In the genomic region with DNA sequence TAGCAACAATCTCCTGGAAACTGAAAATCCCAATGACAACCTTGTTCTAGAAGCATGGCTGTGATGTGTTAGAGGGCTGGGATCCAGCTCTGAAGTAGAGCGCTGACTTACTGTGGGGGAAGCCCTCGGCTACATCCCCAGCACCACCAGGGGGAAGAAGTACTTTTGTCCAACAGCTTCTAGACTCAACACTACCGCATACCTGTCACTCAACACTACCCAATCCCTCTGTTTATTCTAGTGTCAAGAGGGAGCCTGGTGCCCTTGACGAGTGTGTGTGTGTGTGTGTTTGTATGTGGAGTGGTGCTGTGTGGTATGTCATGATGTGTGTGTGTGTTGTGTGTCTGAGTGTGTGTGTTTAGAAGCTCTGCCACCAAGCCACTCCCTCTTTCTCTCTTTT, we compare ENCODE assay signal across 21 mouse cellular contexts. TPM values are rescaled to one million over a fixed set of nuclear protein-coding genes. Genes with fewer than 3 reads are reported as not detected.
DNase-seq lines count a peak whose midpoint lies in the region; ATAC-seq and TF ChIP-seq lines count a peak whose summit lies in the region.
"Had no signal": no experiment of that assay in that cellular context is flagged by ENCODE, and none has a peak within 500 bp of the region (broad histone marks: within the 10 kb centered on the region; RNA-seq: fewer than 3 reads in every experiment).

No protein-coding gene starts in this region.

- peak; percentile 50 for TF ChIP-seq CTCF in lung, postnatal 0 days (IDR thresholded peaks at IDR 0.05)
- TF ChIP-seq CTCF in stomach, postnatal 0 days (IDR thresholded peaks at IDR 0.05; ENCODE audit: low read depth), result peak; percentile 6; the same call in 1 of the 2 replicates

- H3K27ac ChIP-seq in heart, embryonic 12.5 days (ENCODE audit: poor library complexity, severe bottlenecking), result no peak overlapping the region
- no peak overlapping the region for H3K27ac ChIP-seq in heart, embryonic 11.5 days (ENCODE audit: low read depth, low read length)
- H3K27ac ChIP-seq in lung, postnatal 0 days (ENCODE audit: low read length), result no peak overlapping the region
- 0 out of 2 replicates have a peak overlapping the region, but pooled peaks have one; percentile 16 for H3K27ac ChIP-seq in liver, embryonic 15.5 days (replicated peaks)
- no peak overlapping the region for H3K27ac ChIP-seq in stomach, postnatal 0 days (replicated peaks)
- H3K27ac ChIP-seq in kidney, embryonic 15.5 days, result no peak overlapping the region
- H3K27ac ChIP-seq: forebrain, embryonic 15.5 days; heart, embryonic 13.5 days; hindbrain, embryonic 13.5 days; limb, embryonic 13.5 days had no signal

- no peak overlapping the region for H3K4me3 ChIP-seq in heart, embryonic 12.5 days
- H3K4me3 ChIP-seq in heart, embryonic 11.5 days (ENCODE audit: low read depth, low read length), result no peak overlapping the region
- H3K4me3 ChIP-seq in lung, postnatal 0 days (ENCODE audit: low read depth, low read length), result no peak overlapping the region
- no peak overlapping the region for H3K4me3 ChIP-seq in liver, embryonic 15.5 days (replicated peaks)
- H3K4me3 ChIP-seq in stomach, postnatal 0 days (ENCODE audit: low read depth, low read length), result no peak overlapping the region
- no peak overlapping the region for H3K4me3 ChIP-seq in kidney, embryonic 15.5 days (replicated peaks)
- H3K4me3 ChIP-seq: forebrain, embryonic 15.5 days; heart, embryonic 13.5 days; hindbrain, embryonic 13.5 days; limb, embryonic 13.5 days had no signal

- H3K9me3 ChIP-seq in heart, embryonic 12.5 days (replicated peaks), result no peaks in the 10 kb centered on the region
- H3K9me3 ChIP-seq in heart, embryonic 11.5 days (replicated peaks; ENCODE audit: control insufficient read depth, low read length), result no peaks in the 10 kb centered on the region
- no peaks in the 10 kb centered on the region for H3K9me3 ChIP-seq in lung, postnatal 0 days (ENCODE audit: low read length)
- no peaks in the 10 kb centered on the region for H3K9me3 ChIP-seq in liver, embryonic 15.5 days (replicated peaks)
- no peaks in the 10 kb centered on the region for H3K9me3 ChIP-seq in stomach, postnatal 0 days (ENCODE audit: control insufficient read depth, low read length)
- H3K9me3 ChIP-seq in kidney, embryonic 15.5 days (replicated peaks), result no peaks in the 10 kb centered on the region
- H3K9me3 ChIP-seq: forebrain, embryonic 15.5 days; heart, embryonic 13.5 days; hindbrain, embryonic 13.5 days had no signal

- H3K9ac ChIP-seq in heart, embryonic 12.5 days, result no peak overlapping the region
- H3K9ac ChIP-seq in heart, embryonic 11.5 days (ENCODE audit: low read depth, low read length), result no peak overlapping the region
- H3K9ac ChIP-seq in lung, postnatal 0 days (replicated peaks; ENCODE audit: low read depth), result no peak overlapping the region
- H3K9ac ChIP-seq in liver, embryonic 15.5 days, result no peak overlapping the region
- no peak overlapping the region for H3K9ac ChIP-seq in stomach, postnatal 0 days (ENCODE audit: low read length)
- H3K9ac ChIP-seq in kidney, embryonic 15.5 days, result no peak overlapping the region
- H3K9ac ChIP-seq: forebrain, embryonic 15.5 days; heart, embryonic 13.5 days; hindbrain, embryonic 13.5 days; limb, embryonic 13.5 days had no signal

- 44% methylated on average over 4 of the region's 4 CpGs for WGBS in heart, embryonic 12.5 days
- WGBS in heart, embryonic 11.5 days (ENCODE audit: insufficient replicate concordance), result 45% methylated on average over 4 of the region's 4 CpGs
- 29% methylated on average over 4 of the region's 4 CpGs for WGBS in lung, postnatal 0 days
- 73% methylated on average over 4 of the region's 4 CpGs for WGBS in liver, embryonic 15.5 days (ENCODE audit: insufficient replicate concordance)
- WGBS in stomach, postnatal 0 days, result 67% methylated on average over 4 of the region's 4 CpGs
- WGBS in kidney, embryonic 15.5 days, result 82% methylated on average over 4 of the region's 4 CpGs

- peaks cover 19% of the 10 kb centered on the region for H3K4me1 ChIP-seq in heart, embryonic 12.5 days (replicated peaks)
- 0 out of 2 replicates have a peak, but pooled peaks cover 6% of the 10 kb centered on the region for H3K4me1 ChIP-seq in heart, embryonic 11.5 days (ENCODE audit: control insufficient read depth, insufficient read depth, low read length)
- H3K4me1 ChIP-seq in lung, postnatal 0 days (ENCODE audit: insufficient read depth, low read depth, low read length), result no peaks in the 10 kb centered on the region
- H3K4me1 ChIP-seq in liver, embryonic 15.5 days (replicated peaks), result peaks cover 57% of the 10 kb centered on the region
- H3K4me1 ChIP-seq in stomach, postnatal 0 days (replicated peaks; ENCODE audit: control insufficient read depth, insufficient read depth), result no peaks in the 10 kb centered on the region
- H3K4me1 ChIP-seq in kidney, embryonic 15.5 days, result no peaks in the 10 kb centered on the region
- H3K4me1 ChIP-seq: forebrain, embryonic 15.5 days; limb, embryonic 13.5 days had no signal

- H3K4me2 ChIP-seq in heart, embryonic 12.5 days, result no peak overlapping the region
- H3K4me2 ChIP-seq in heart, embryonic 11.5 days, result no peak overlapping the region
- no peak overlapping the region for H3K4me2 ChIP-seq in lung, postnatal 0 days (replicated peaks; ENCODE audit: low read depth, low read length)
- H3K4me2 ChIP-seq in liver, embryonic 15.5 days, result no peak overlapping the region
- H3K4me2 ChIP-seq in stomach, postnatal 0 days (replicated peaks; ENCODE audit: low read depth), result no peak overlapping the region
- no peak overlapping the region for H3K4me2 ChIP-seq in kidney, embryonic 15.5 days
- H3K4me2 ChIP-seq: forebrain, embryonic 15.5 days; heart, embryonic 13.5 days; hindbrain, embryonic 13.5 days; limb, embryonic 13.5 days had no signal

- peak; percentile 65 for DNase-seq in lung, postnatal 0 days (ENCODE audit: low spot score)
- no peak for DNase-seq in lung, postnatal 14 days
- DNase-seq in stomach, postnatal 0 days (ENCODE audit: low spot score), result no peak
- no peak for DNase-seq in spleen, postnatal 14 days (ENCODE audit: low spot score in 2 of 2)
- DNase-seq: adrenal gland, adult 2 months; cerebellum, adult 8-10 months; gastrocnemius, postnatal 14 days; kidney, adult 8-10 months; kidney, postnatal 36 days; midbrain, embryonic 14.5 days had no signal

- ATAC-seq in heart, embryonic 12.5 days (ENCODE audit: insufficient number of reproducible peaks, low FRiP score), result peak; percentile 49; the same call in 1 of the 2 replicates
- no peak for ATAC-seq in heart, embryonic 11.5 days (replicated peaks; ENCODE audit: insufficient number of reproducible peaks, low FRiP score, low TSS enrichment)
- ATAC-seq in lung, postnatal 0 days, result peak; percentile 87
- no peak for ATAC-seq in liver, embryonic 15.5 days (ENCODE audit: insufficient read depth)
- no peak for ATAC-seq in stomach, postnatal 0 days (ENCODE audit: low FRiP score, low TSS enrichment)
- no peak for ATAC-seq in kidney, embryonic 15.5 days (replicated peaks; ENCODE audit: low FRiP score)
- ATAC-seq: forebrain, embryonic 15.5 days; inflammation-experienced regulatory T-cells, adult 6 months had no signal

- no peaks in the 10 kb centered on the region for H3K27me3 ChIP-seq in heart, embryonic 12.5 days (replicated peaks)
- H3K27me3 ChIP-seq in heart, embryonic 11.5 days (ENCODE audit: control insufficient read depth, insufficient read depth, low read length), result no peaks in the 10 kb centered on the region
- H3K27me3 ChIP-seq in lung, postnatal 0 days (replicated peaks; ENCODE audit: insufficient read depth, low read length), result no peaks in the 10 kb centered on the region
- H3K27me3 ChIP-seq in liver, embryonic 15.5 days, result no peaks in the 10 kb centered on the region
- H3K27me3 ChIP-seq in stomach, postnatal 0 days (ENCODE audit: control insufficient read depth, insufficient read depth, low read length), result no peaks in the 10 kb centered on the region
- no peaks in the 10 kb centered on the region for H3K27me3 ChIP-seq in kidney, embryonic 15.5 days
- H3K27me3 ChIP-seq: forebrain, embryonic 15.5 days; heart, embryonic 13.5 days; limb, embryonic 13.5 days had no signal

- peaks cover 10% of the 10 kb centered on the region for H3K36me3 ChIP-seq in heart, embryonic 12.5 days
- no peaks in the 10 kb centered on the region for H3K36me3 ChIP-seq in heart, embryonic 11.5 days (ENCODE audit: control insufficient read depth, insufficient read depth, low read length)
- no peaks in the 10 kb centered on the region for H3K36me3 ChIP-seq in lung, postnatal 0 days (ENCODE audit: insufficient read depth, low read length)
- H3K36me3 ChIP-seq in liver, embryonic 15.5 days (replicated peaks), result peaks cover 82% of the 10 kb centered on the region
- H3K36me3 ChIP-seq in stomach, postnatal 0 days (ENCODE audit: control insufficient read depth, insufficient read depth, low read length), result no peaks in the 10 kb centered on the region
- peaks cover 7% of the 10 kb centered on the region; the same call in 1 of the 2 replicates for H3K36me3 ChIP-seq in kidney, embryonic 15.5 days
- H3K36me3 ChIP-seq: forebrain, embryonic 15.5 days; hindbrain, embryonic 13.5 days had no signal

- TF ChIP-seq EP300 in lung, postnatal 0 days (IDR thresholded peaks at IDR 0.05), result peak; percentile 38; the same call in 1 of the 2 replicates
- no peak for TF ChIP-seq EP300 in stomach, postnatal 0 days (optimal IDR thresholded peaks at IDR 0.05)

RNA-seq across cellular contexts. Expression of a gene that starts 39.4 kb away (rescaled TPM):
- polyA plus RNA-seq in heart, embryonic 12.5 days (2016; fragmentation: Nextera tagmentation; extraction: Ambion mirVana), result not detected in 2 replicates
- not detected in 2 replicates for polyA plus RNA-seq in heart, embryonic 11.5 days (2014; fragmentation: Nextera tagmentation; extraction: Ambion mirVana)
- polyA plus RNA-seq in lung, postnatal 0 days (2015; fragmentation: Nextera tagmentation; extraction: Ambion mirVana), result not detected in 2 replicates
- polyA plus RNA-seq in liver, embryonic 15.5 days (2015; fragmentation: Nextera tagmentation; extraction: Ambion mirVana), result 0.08 and 0.15 TPM in 2 replicates
- polyA plus RNA-seq in stomach, postnatal 0 days (2015; fragmentation: Nextera tagmentation; extraction: Ambion mirVana), result 0.07 TPM in 1 of 2 replicates, not detected in the other
- polyA plus RNA-seq in kidney, embryonic 15.5 days (2015; fragmentation: Nextera tagmentation; extraction: Ambion mirVana), result not detected in 2 replicates
- polyA plus RNA-seq: adrenal gland, adult 2 months; C2C12; forebrain, embryonic 15.5 days; heart, embryonic 13.5 days; hindbrain, embryonic 13.5 days; inflammation-experienced regulatory T-cells, adult 6 months; limb, embryonic 13.5 days; midbrain, embryonic 14.5 days; neural tube, embryonic 14.5 days had no signal

RNA-seq across cellular contexts. Expression of a gene that starts 40.3 kb away (rescaled TPM):
- 9.0 and 10.7 TPM in 2 replicates for polyA plus RNA-seq in heart, embryonic 12.5 days (2016; fragmentation: Nextera tagmentation; extraction: Ambion mirVana)
- polyA plus RNA-seq in heart, embryonic 11.5 days (2014; fragmentation: Nextera tagmentation; extraction: Ambion mirVana), result 11.2 and 11.3 TPM in 2 replicates
- polyA plus RNA-seq in lung, postnatal 0 days (2015; fragmentation: Nextera tagmentation; extraction: Ambion mirVana), result 5.7 and 6.1 TPM in 2 replicates
- polyA plus RNA-seq in liver, embryonic 15.5 days (2015; fragmentation: Nextera tagmentation; extraction: Ambion mirVana), result 30.3 and 34.4 TPM in 2 replicates
- 12.4 and 13.3 TPM in 2 replicates for polyA plus RNA-seq in stomach, postnatal 0 days (2015; fragmentation: Nextera tagmentation; extraction: Ambion mirVana)
- polyA plus RNA-seq in kidney, embryonic 15.5 days (2015; fragmentation: Nextera tagmentation; extraction: Ambion mirVana), result 35.5 and 37.4 TPM in 2 replicates

RNA-seq across cellular contexts. Expression of a gene that starts 40.3 kb away (rescaled TPM):
- polyA plus RNA-seq in heart, embryonic 12.5 days (2016; fragmentation: Nextera tagmentation; extraction: Ambion mirVana), result 14.8 and 16.0 TPM in 2 replicates
- 7.2 and 15.2 TPM in 2 replicates for polyA plus RNA-seq in heart, embryonic 11.5 days (2014; fragmentation: Nextera tagmentation; extraction: Ambion mirVana)
- polyA plus RNA-seq in lung, postnatal 0 days (2015; fragmentation: Nextera tagmentation; extraction: Ambion mirVana), result 16.3 and 16.5 TPM in 2 replicates
- 116 and 117 TPM in 2 replicates for polyA plus RNA-seq in liver, embryonic 15.5 days (2015; fragmentation: Nextera tagmentation; extraction: Ambion mirVana)
- 33.7 and 42.3 TPM in 2 replicates for polyA plus RNA-seq in stomach, postnatal 0 days (2015; fragmentation: Nextera tagmentation; extraction: Ambion mirVana)
- 27.1 and 28.0 TPM in 2 replicates for polyA plus RNA-seq in kidney, embryonic 15.5 days (2015; fragmentation: Nextera tagmentation; extraction: Ambion mirVana)

Comparison
In these comparisons a context has a peak if more than half of its experiments do, and no peak if none do; other contexts are left out.
1. ATAC-seq: peak in heart, embryonic 12.5 days (single experiment) and lung, postnatal 0 days (single experiment); none in heart, embryonic 11.5 days (single experiment), liver, embryonic 15.5 days (single experiment), stomach, postnatal 0 days (single experiment) and kidney, embryonic 15.5 days (single experiment).